Mouse (Mus musculus) c-Kit-negative CD71-positive TER-119-positive erythroid progenitor cells, embryonic 14.5 days (primary cell): ENCODE data around the gene Cpa5.

Experiments used
- DNase-seq: peaks from one replicate; pipeline ENCODE4 v3.0.0-alpha.2; 2013; ENCODE audit warnings: low read depth, low spot score

The Cpa5 gene

DNA sequence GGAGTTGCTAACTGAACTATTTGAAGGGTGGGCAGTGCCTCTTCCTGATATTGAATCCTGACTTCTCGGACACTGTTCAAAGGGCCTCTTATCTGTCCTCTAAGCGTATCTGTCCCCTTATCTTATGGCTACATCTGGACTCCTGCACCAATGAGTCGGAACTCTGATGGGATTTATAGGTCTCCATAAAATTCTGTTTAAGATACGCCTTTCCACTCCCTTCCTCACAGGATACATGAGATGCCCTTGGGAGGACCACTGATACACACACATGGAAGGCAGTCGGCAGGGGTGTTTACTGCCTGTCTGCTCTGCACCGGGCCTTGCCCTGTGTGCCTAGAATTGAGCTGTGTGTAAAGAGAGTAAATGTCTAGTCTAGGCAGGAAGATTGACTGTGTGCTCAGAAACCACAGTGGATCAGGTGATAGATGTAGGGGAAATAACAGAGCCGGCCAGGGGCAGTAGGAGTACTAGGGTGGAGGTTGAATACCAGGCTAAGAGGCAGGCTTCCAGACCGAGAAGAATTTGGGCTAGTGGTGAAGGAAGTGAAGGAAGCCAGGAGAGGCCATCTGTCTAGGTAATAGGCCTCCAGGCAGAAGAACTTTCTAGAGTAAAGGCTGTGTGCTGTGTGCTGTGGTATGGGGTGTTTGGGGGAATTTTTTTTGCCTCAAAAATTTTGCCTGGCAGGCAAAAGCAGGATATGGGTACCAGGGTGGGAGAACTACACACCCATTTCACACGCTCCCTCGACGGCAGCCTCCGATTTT is 33.1 kb downstream of the Cpa5 start:
- DNase-seq, result no peak

DNA sequence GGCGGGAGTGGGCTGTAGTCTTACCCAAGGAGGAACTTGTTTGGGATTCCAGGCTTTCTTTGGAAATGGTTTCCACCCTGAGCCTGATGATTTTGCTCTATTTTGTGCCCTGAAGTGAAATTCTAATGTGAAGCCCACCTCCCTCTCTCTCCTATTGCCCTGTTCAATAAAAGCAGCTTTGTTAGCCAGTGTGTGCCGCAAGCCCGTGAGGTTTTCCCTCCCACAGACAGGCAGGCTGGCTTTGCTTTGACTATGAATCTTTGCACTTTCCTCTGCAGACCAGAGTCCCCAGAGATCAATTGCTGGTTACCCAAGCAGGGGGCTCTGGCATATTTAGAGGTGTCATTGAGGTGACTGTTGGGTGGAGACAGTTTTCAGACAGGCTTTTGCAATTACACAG is 33.7 kb downstream of the Cpa5 start:
- no peak for DNase-seq

DNA sequence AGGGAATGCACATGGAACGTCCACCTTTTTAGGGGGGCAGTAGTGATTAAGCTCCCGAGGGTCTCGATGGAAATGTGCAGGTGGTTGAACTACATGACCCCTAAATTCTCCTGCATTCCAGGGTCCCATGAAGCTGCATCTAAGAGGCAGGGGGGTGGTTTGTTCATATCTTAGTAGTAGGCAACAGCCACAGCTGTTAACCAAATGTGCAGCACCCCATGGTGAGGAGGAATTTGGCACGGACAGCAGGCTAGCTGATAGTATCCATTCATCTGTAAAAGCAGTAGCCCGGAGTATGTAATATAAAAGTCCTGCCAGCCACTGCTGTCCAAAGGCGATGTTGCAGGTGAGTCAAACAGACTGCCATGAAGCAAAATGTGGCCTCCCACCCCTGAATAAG is 34.6 kb downstream of the Cpa5 start:
- DNase-seq, result no peak

DNA sequence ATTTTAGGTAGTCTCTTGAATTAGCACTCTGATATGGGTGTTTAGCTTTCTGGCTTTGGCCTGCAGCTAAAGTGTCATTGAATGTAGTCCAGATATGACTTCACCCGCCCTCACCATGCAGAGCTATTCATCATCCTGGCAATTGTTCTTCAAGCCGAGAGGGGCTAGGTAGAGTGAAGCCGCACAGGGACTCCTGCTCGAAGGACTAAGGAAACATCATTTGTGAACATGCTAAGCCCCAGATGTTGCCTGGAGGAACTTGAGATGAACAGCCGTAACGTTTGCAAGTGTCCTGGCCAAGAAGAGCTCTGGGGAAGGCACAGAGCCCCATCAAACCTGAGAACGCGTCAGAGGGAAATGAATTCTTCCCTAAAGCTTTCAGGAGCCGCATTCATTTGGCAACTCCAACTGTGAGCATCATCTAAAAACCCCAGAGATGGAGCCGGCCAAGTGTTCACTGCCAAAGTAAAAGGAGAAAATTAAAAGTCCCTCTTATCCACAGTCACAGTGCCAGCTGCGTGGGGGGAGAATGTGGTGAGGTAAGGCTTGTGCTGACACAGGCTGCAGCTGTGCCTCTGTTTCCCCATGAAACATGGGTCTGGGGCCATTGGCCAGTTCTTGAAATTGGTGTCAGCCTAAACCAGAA is 39.0 kb downstream of the Cpa5 start:
- DNase-seq, result no peak

DNA sequence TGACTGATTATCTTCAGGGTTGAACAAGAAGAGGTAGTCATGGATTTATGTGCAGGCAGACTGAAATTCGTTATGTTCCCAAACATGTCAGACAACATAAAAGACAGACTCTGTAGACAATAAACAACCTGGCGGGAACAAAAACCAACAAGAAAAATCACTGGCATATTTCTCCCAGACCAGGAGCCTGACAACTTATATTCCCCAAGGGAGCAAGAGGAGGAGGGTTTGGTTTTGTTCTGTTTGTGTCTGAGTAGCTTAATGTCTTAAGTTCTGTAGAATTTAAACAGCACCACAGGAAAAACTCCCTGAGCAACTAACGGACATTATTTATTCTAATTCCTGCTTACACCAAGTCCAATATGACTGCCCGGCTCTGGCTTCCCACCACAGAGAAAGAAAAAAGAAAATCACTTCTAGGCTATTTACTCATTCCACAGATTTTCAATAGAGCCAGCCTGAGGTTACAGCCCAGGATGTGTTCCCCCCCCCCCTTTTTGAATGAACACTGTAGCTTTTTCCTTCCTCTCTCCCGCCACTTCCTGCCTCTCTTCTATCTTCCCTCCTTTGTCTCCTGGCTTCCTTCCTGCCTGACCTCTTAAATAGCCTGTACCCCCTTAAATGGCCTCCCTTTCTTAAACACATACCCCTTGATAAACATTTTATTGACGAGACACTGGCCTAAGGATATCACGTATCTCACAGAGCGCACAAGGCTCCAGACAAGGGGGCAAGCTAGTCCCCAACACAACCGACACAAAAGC is 41.8 kb downstream of the Cpa5 start:
- no peak for DNase-seq

DNA sequence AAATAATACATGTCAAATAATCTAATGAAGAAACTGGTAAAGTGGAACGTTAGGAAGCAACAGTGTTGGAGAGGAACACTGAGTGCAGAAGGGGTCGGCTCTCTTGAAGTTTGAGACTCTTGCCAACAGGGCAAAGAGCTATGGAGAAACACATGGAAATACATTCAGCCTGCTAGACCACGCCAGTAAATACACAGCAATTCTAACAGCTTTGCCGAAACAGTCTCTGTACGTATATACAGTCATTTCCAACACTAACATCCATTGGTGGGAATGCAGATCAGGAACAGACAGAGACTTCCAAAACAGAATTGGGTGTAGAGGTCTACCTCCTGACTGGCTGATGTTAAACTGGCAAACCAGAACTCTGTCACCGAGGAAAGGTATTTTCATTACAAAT is 42.7 kb downstream of the Cpa5 start:
- DNase-seq, result no peak

DNA sequence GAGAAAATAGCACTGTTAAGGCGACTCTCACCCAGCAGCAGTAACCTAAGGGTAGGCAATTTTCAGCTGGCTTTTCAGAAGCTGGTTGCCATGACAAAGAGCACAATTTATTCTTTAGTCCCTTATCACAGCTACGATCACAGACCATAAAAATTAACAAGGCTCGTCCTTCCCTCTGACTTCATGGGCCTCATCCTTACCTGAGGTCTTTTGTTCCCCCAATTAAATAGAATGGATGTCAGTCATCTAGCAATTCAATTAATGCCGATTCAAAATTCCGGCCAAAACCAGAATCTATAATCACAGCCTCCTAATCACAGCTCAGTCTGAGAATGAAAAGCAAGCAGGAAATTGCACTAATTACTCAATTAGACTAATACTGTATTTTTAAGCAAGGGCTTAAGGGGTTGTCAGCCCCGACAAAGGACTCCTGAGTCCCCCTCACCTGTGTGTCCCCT is 43.6 kb downstream of the Cpa5 start:
- no peak for DNase-seq

DNA sequence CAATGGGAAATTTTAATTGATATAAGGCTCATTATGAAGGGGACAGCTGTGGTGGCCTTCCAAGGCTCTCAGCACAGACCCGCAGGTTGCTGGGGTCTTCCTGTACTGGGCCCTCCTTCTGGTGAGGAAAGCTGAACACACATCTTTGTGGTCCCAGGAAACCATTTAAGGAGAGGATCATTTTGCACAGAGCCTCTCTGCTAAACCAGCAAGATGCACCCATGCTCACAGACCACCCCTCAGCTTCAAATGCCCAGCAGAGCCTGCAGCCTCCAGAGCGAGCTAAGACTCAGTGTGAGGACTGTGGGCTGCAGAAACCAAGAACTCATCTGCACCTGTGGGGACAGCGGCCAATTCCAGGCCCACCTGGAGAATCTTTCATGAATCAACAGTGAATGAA is 44.1 kb downstream of the Cpa5 start:
- no peak for DNase-seq

DNA sequence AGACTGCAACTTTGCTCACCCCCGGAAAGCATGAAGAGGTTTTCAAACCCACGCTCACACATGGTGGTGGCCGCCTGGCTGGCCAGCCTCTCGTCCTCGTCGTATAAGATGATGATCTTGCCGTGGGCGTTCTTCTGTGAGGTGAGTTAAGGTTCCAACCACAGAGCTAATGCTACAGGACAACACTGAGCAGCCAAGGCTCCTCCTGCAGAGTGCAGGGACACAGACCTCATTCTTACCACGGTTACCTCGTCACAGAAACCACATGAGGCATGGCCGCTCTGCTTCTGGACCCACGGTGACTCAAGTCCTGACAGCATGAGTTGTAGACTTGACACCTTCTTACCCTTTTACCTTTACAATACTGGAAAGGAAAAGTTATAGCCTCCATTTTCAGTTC is 46.5 kb downstream of the Cpa5 start:
- no peak for DNase-seq

DNA sequence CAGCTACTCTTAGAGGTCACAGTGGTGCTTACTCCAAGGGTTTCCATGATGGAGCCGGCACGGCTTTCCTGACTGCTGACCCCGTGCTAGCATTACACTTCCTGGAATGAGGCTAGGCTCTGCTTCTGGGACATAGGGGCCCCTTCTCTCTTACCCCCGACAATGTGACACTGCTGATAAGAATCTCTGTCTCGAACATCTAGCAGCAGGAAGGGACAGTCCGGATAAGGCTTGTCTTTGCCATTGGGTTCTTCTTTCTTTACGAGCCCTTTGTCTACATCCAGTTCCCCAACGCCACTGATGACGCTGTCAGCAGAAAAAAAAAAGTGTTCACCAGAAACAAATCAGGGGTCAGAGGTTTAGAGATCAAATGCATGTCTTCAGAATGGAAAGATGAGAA is 47.8 kb downstream of the Cpa5 start:
- DNase-seq, result no peak

DNA sequence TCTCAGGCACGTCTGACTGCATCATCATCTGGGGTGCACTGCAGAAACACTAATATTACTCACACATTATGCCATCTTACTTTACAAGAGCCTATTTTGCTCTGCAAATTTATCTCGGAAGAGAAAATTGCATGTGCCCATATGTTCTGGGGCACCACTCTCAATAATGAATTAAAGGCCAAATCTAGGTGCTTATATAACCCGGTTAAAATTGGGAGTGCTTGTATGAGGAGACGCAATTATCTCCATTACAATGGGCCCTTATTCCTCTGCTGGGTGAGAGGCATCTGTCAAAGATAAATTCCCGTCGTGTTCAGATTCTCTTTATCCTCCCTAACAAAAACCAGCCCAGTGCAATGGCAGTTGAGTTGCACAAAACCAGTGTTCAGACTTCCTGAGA is 54.0 kb downstream of the Cpa5 start:
- no peak for DNase-seq

DNA sequence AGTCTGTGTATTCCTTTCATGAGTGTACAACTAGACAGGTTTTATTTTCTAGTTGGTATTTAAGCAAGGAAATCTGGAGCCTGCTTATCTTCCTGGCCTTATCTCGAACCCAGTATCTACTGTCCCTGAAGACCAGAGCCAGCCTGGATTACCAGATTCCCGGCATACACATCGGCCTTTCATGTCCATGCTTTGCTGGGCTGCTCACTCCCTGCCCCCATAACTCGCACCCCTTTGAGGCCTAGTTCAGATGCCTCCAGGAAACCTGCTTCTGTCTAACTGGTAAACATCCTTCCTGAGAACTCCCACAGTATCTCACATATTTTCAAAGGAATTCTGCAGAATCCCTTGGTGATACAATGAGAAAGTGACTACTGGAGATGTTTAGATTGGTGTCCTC is 54.5 kb downstream of the Cpa5 start:
- no peak for DNase-seq

DNA sequence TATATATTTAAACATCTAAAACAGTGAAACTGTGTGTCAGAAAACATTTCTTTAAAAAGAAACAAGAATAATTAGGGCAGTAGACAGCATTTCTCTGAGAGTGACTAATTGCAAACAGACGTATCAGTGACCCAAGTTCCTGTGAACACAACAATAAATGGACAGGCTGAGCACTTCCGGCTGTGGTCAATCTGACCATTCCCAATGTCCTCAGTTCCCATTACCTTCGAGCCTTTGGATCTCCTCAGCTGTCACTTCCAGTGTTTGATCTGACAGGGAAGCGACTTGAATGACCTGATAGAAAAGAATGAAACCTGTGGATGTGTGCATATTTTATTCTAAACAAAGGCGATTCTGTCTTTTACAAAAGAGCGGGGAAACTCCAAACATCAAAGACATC is 55.2 kb downstream of the Cpa5 start:
- DNase-seq, result no peak

DNA sequence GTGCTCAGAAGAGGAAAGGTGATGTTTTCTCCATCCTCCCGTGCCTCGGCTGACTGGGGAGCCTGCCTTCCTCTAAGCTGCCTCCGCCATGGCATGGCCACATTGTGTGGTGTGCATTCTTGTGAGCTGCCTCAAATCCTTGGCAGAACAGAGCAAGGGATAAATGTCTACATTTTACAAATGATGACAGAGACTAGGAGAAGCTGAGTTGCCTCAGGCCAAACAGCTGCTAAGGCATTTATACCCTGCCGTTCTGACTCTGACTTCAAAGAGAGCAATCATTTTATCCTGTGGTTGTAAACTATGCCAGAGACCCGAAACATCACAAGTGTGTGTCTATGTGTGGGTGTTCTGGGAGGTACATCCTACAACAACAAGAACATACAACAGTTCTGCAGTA is 56.8 kb downstream of the Cpa5 start:
- no peak for DNase-seq

DNA sequence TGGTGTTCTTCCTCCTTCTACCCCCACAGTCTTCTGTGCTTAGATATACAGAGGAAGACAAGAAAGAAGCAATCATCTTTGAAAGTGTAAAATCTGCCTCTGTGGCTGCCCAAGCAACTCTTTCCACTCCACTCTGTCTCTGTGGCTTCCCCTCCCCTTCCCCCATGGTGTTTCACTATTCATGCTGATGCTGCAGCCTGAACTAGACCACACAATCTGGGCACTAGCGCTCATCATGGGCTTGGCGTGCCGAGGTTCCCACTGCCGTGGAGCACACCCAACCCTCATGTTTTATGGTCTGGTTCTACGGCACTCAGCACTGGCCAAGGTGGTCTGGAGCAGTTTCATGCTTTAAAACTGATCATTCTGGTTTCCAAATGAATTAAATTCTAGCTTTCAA is 60.9 kb downstream of the Cpa5 start:
- DNase-seq, result no peak

DNA sequence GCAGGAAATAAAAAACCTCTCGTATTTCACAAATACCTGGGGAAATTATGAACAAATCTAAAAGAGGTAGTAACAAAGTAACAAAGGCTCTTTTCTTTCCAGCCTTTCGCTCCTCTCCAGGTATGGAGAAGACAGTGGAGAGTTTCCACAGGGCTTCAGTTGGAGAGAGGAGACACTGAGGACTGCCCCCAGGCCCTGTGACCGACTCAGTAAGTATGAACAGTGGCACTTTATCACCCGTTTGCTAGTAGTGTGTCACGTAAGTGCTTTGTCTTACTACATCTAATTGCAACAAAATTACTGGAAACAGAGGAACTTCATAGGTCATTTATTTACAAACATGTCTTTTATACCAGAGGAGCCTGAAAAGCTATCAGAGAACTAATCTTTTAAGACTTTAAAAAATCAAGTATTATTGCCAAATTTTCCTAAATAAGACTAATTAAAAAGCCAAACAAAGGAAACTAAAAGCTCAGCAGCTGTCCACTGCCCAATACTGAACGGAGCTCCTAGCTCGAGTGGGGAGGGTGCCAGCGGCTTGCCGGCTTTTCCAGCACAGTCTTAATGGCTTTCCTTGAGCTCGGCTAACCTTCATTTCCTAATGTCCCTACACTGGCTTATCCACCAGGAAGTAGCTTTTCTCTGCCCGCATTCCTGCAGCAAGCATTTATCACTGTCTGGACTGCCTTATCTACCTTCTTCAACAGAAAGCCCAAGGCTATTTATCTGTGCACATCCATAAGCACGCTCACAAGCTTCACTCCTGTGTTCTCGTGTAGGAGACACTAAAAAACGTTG is 63.2 kb downstream of the Cpa5 start:
- no peak for DNase-seq

DNA sequence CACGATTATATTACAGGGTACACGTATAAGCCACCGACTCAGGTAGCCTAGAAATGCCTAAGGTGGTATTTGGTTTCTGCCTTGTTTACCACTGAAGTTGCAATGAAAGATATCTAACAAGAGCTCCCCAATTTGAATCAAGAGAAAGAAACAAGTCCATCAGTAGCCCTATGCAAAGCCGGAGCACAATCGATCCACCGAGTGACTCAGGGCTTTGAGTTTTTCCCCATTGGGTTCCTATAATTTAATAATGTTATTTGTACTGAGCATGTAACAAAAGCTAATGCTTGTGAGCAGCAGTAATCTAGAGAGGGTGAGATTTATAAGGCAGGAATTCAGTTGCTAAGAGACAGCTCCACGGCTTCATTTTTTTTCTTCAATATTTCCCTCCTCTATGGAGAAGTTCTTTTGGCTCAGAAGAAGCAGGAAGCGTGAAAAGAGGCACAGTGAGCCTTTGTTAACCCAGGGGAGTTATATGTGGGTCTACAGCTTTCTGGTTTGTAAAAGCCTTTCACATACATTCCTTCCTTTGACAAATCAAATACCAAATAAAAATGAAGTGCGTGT is 64.0 kb downstream of the Cpa5 start:
- DNase-seq, result no peak

DNA sequence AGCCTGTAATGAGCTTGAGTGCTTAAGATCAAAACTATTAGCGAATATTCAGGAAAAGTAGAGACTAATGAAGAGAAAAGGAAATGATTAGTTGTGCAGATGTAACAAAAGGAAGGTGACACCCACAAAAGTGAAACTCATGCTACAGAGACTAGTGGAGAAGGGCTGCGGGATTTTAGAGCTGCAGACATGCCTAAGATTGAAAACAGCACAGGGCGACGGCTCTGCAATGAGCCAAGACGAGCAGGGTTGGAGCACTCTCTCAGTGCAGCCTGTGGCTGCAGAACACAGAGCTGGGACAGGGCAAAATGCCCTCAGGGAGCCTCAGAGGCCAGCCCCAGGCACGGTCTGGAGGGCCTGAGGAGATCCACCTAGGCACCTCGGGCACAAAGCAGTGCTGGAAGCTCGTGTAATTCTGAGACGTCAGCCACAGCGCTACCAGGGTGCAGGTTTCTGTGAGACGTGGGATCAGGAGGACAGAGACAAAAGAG is 64.5 kb downstream of the Cpa5 start:
- DNase-seq, result no peak

DNA sequence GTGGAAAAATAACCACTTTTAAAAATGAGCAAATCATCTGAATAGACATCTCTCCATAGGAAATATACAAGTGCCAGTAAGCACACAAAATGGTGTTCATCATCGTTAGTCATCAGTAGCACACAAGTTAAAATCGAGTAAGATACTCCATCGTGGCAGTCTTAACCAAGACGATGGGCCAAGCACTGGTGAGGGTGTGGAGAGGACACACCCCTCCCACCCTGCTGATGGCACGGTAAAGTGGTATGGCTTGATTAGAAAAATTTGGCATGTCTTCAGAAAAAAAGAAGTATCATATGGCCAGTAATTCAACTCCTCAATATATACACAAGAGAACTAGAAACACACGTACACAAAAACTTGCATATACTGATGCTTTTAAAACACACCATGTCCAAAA is 65.7 kb downstream of the Cpa5 start:
- no peak for DNase-seq

DNA sequence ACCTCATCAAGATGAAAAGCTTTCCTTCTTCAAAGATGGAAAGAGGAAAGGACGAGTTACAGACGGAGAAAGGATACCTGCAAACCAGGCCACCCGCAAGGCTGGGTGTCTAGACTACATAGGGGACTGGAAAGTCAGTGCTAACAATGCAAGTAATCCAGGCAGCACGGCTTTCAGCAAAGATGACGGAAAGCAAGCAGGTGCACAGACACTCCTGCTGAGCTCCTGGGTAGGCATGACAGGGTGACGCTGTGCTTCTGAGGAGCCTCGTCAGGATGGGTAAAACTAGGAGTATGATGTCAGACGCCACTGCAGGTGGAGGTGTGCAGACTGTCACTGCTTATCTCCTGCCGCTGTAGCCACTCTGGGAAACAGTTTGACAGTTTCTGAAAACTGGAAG is 66.8 kb downstream of the Cpa5 start:
- no peak for DNase-seq

DNA sequence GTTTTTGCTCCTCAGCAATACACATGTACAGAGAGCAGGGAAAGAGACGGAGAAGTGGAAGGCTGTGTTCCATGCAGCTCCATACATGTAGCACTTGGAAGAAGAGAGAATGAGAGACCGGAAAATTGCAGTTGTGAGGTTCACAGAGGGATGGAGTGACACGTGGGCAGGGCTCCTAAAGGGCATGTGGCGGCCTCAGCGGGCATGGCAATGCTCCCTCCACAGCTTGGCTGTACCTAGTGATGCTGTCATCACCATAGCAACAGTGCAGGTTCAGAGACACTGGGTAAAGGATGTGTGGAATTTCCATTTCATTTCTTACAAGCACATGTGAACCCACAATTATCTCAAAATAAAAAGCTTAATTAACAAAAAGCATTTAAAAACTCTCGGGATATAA is 67.7 kb downstream of the Cpa5 start:
- DNase-seq, result no peak

DNA sequence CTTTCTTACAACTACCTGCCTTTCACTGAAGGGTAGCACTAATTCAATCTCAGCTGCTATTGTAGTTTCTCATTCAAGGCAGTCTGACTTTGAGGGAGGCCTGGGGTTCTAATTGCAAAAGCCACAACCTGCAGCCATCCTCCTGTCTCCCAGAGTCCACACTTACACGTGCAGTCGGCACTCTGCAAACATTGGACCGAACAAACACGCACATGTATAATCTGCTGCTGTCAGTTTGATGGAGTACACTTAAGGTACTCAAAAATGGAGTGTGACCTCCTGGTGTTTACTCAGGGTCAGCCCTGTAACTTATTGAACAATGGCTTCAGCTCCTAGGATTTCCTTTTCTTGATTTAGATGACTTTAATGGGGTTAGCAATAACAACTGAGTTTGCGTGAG is 68.8 kb downstream of the Cpa5 start:
- no peak for DNase-seq
